Mouse (Mus musculus): ENCODE measurements around the gene Wdr72.

GRCm38 (mm10) chr9:74282072-74282471, 171.9 kb downstream of the Wdr72 start:
- TF ChIP-seq CTCF (IDR thresholded peaks at IDR 0.05; ENCODE audit: low read depth, low read length) = no peak
- TF ChIP-seq POLR2A (IDR thresholded peaks at IDR 0.05; ENCODE audit: borderline replicate concordance, low read depth, low read length) = no peak

Measured in bone marrow macrophage, adult 2 months (primary cell).